Mouse (Mus musculus): ENCODE results near the gene Dab1. TPM values are rescaled to one million over a fixed set of nuclear protein-coding genes. Genes with fewer than 3 reads are reported as not detected.

Dab1 gene
- polyA plus RNA-seq, 1 experiment from 2014 or later: 1.3 TPM

DNA sequence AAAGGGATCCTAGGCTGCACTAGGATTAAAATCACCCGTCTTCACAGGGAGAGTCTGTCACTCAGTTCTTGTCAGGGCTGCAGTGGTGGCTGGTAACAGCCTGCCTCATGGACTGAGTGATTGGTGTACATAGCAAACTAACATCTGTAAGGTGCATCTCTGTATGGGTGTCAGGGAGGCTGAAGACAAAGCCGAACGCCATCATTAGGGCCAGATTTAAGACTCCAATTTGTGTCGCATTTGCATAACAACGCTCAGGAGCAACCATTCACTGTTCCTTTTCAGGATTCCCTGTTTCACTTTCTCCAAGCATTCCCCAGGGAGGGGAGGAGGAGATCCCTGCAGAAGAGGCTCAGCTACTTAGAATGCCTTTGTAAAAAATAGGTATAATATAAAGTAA lies 219.2 kb downstream of the Dab1 start:
- Histone ChIP-seq H3K9me3 (replicated peaks; ENCODE audit: control insufficient read depth, low read length) (no peaks in the 10 kb centered on the region), H3K27me3 (ENCODE audit: control insufficient read depth, insufficient read depth, low read depth, low read length) (no peaks in the 10 kb centered on the region), H3K4me3 (ENCODE audit: low read depth, low read length) (no peak overlapping the region), H3K9ac (ENCODE audit: low read depth, low read length) (no peak overlapping the region), H3K36me3 (ENCODE audit: control insufficient read depth, insufficient read depth) (no peaks in the 10 kb centered on the region), H3K4me2 (ENCODE audit: low read depth, low read length) (no peak overlapping the region), H3K4me1 (ENCODE audit: control insufficient read depth, low read depth, low read length) (no peaks in the 10 kb centered on the region), H3K27ac (ENCODE audit: low read length) (no peak overlapping the region)
- WGBS (ENCODE audit: insufficient replicate concordance): 44% methylated on average over 5 of the region's 5 CpGs
- ATAC-seq (ENCODE audit: low read depth): no peak

DNA sequence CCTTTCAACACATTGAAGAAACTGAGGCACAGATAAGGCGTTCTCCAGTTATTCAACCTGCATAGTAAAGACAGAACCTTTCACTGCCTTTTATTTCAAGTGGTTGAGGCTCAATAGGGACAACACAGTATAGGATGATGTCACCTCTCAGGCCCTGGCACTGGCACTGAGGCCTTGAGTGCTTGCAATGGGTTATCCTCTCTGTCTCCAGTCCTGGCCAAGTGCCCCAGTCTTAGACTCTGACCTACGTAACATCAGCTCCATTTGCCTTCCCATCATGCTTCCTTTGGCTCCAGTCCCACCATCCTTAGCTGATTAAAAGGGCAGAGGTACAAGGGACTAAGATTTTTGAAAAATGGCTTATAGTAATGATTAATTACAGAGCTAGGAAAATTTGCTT lies 220.4 kb downstream of the Dab1 start:
- Histone ChIP-seq H3K4me2 (ENCODE audit: low read depth, low read length) (no peak overlapping the region), H3K27me3 (ENCODE audit: control insufficient read depth, insufficient read depth, low read depth, low read length) (no peaks in the 10 kb centered on the region), H3K4me1 (ENCODE audit: control insufficient read depth, low read depth, low read length) (no peaks in the 10 kb centered on the region), H3K9ac (ENCODE audit: low read depth, low read length) (no peak overlapping the region), H3K4me3 (ENCODE audit: low read depth, low read length) (no peak overlapping the region), H3K9me3 (replicated peaks; ENCODE audit: control insufficient read depth, low read length) (no peaks in the 10 kb centered on the region), H3K27ac (ENCODE audit: low read length) (no peak overlapping the region), H3K36me3 (ENCODE audit: control insufficient read depth, insufficient read depth) (no peaks in the 10 kb centered on the region)
- WGBS (ENCODE audit: insufficient replicate concordance): 59% methylated on average over 2 of the region's 2 CpGs
- no peak for ATAC-seq (ENCODE audit: low read depth)

DNA sequence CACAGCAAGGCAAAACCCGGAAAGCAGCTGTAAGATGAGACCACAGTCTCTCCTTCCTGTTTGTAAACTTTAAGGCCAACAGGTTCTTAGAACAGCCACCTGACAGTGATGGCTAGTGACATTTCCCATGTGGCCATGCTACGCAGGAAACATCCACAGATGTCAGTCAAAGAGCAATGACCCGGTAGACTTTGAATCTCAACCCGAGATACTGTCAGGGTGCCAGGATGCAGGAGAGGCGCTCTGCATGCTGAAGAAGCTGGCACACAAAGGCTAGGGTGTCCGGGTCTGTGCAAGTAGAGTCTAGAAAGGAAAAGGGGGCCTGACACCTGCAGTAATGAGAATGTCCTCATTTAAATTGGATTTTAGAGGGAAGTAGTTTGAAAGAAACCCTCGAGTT lies 222.0 kb downstream of the Dab1 start:
- Histone ChIP-seq H3K27me3 (ENCODE audit: control insufficient read depth, insufficient read depth, low read depth, low read length) (no peaks in the 10 kb centered on the region), H3K4me3 (ENCODE audit: low read depth, low read length) (no peak overlapping the region), H3K9ac (ENCODE audit: low read depth, low read length) (no peak overlapping the region), H3K4me1 (ENCODE audit: control insufficient read depth, low read depth, low read length) (no peaks in the 10 kb centered on the region), H3K4me2 (ENCODE audit: low read depth, low read length) (no peak overlapping the region), H3K27ac (ENCODE audit: low read length) (no peak overlapping the region), H3K9me3 (replicated peaks; ENCODE audit: control insufficient read depth, low read length) (no peaks in the 10 kb centered on the region), H3K36me3 (ENCODE audit: control insufficient read depth, insufficient read depth) (no peaks in the 10 kb centered on the region)
- WGBS (ENCODE audit: insufficient replicate concordance): 39% methylated on average over 7 of the region's 7 CpGs
- no peak for ATAC-seq (ENCODE audit: low read depth)

DNA sequence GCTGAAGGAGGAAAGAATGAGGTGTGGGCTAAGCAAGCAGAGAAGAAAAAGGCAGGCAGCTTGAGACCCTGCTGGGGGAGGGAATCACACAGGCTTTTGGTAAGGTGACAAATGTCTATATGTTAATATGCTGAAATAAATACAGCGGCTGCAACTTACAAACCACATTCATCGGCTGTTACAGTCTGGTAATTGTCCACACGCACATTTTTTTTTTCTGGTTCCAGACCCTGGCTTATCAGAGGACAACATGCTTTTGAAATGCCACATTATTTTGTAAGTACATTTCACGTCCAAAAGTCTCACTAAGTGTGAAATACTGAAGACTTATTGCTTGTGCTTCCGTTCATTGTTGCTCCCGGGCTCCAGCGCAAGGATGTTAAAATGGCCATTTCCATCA lies 225.5 kb downstream of the Dab1 start:
- no peaks in the 10 kb centered on the region for H3K27me3 ChIP-seq (ENCODE audit: control insufficient read depth, insufficient read depth, low read depth, low read length)
- no peaks in the 10 kb centered on the region for H3K36me3 ChIP-seq (ENCODE audit: control insufficient read depth, insufficient read depth)
- H3K4me3 ChIP-seq (ENCODE audit: low read depth, low read length): no peak overlapping the region
- H3K9ac ChIP-seq (ENCODE audit: low read depth, low read length): no peak overlapping the region
- ATAC-seq (ENCODE audit: low read depth): no peak
- H3K4me1 ChIP-seq (ENCODE audit: control insufficient read depth, low read depth, low read length): no peaks in the 10 kb centered on the region
- no peak overlapping the region for H3K4me2 ChIP-seq (ENCODE audit: low read depth, low read length)
- no peak overlapping the region for H3K27ac ChIP-seq (ENCODE audit: low read length)
- no peaks in the 10 kb centered on the region for H3K9me3 ChIP-seq (replicated peaks; ENCODE audit: control insufficient read depth, low read length)
- WGBS (ENCODE audit: insufficient replicate concordance): 53% methylated on average over 7 of the region's 7 CpGs

DNA sequence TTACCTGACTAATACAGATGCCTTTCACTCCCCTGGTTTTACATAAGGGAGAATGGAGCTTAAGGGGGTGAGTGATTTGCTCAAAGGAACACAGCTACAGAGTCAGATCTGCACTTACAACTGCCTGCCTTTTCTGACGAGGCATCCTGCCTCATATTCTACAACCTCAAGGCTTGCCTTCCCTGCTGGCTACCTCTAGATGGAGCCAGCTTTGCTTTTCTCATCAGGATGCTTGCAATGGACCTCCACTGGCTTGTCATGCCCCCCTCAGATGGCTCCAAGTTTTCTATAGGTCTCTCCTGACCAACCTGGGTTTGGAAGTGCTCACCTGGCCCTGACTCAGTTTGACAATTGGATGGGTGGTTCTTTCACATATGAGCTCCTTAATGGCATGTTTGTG lies 238.0 kb downstream of the Dab1 start:
- ATAC-seq (ENCODE audit: low read depth): no peak
- H3K9ac ChIP-seq (ENCODE audit: low read depth, low read length): no peak overlapping the region
- H3K4me2 ChIP-seq (ENCODE audit: low read depth, low read length): no peak overlapping the region
- no peaks in the 10 kb centered on the region for H3K4me1 ChIP-seq (ENCODE audit: control insufficient read depth, low read depth, low read length)
- H3K27ac ChIP-seq (ENCODE audit: low read length): no peak overlapping the region
- no peaks in the 10 kb centered on the region for H3K27me3 ChIP-seq (ENCODE audit: control insufficient read depth, insufficient read depth, low read depth, low read length)
- WGBS (ENCODE audit: insufficient replicate concordance): 7% methylated on average over 1 of the region's 1 CpGs
- H3K9me3 ChIP-seq (replicated peaks; ENCODE audit: control insufficient read depth, low read length): no peaks in the 10 kb centered on the region
- H3K4me3 ChIP-seq (ENCODE audit: low read depth, low read length): no peak overlapping the region
- no peaks in the 10 kb centered on the region for H3K36me3 ChIP-seq (ENCODE audit: control insufficient read depth, insufficient read depth)

DNA sequence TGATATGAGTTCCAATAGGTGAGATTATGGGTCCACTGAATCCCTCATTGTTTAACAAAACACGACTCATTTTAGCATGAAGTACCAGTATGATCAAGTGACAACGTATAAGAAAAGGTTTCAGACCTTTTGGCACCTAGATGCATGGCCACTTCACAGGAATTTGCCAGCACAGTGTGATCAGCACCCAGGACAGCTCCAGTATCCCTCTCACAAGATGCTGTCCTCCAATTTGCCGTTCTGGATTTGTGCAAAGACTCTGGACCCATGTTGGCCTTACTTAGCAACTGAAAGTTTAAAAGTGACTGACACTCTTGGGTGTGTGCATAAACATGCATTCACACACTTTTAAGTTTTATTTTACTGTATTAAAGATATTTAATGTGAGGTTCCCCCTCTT lies 256.4 kb downstream of the Dab1 start:
- Histone ChIP-seq H3K27me3 (ENCODE audit: control insufficient read depth, insufficient read depth, low read depth, low read length) (no peaks in the 10 kb centered on the region), H3K4me1 (ENCODE audit: control insufficient read depth, low read depth, low read length) (no peaks in the 10 kb centered on the region), H3K4me2 (ENCODE audit: low read depth, low read length) (no peak overlapping the region), H3K4me3 (ENCODE audit: low read depth, low read length) (no peak overlapping the region), H3K9ac (ENCODE audit: low read depth, low read length) (no peak overlapping the region), H3K9me3 (replicated peaks; ENCODE audit: control insufficient read depth, low read length) (no peaks in the 10 kb centered on the region), H3K27ac (ENCODE audit: low read length) (no peak overlapping the region), H3K36me3 (ENCODE audit: control insufficient read depth, insufficient read depth) (no peaks in the 10 kb centered on the region)
- WGBS (ENCODE audit: insufficient replicate concordance): 14% methylated on average over 3 of the region's 3 CpGs
- ATAC-seq (ENCODE audit: low read depth): no peak

DNA sequence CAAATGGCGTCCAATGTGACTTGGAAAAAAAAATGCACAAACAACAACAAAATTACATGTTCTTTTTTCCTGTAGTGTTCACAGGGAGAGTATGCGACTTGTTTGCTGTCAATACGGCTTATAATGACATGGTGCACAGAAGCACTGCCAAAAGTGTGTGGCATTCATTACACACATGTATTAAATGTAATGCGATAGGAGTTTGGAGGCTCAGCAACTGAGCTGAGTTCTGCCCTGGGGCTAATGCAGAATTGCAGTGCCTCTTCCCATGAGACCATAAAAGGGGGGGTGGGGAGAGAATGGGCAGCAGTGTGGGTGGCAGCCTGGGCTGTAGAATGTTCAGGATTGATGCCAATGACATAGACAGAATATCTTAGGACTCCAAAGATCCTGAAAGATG lies 259.7 kb downstream of the Dab1 start:
- Histone ChIP-seq H3K4me3 (ENCODE audit: low read depth, low read length) (no peak overlapping the region), H3K36me3 (ENCODE audit: control insufficient read depth, insufficient read depth) (no peaks in the 10 kb centered on the region), H3K27me3 (ENCODE audit: control insufficient read depth, insufficient read depth, low read depth, low read length) (no peaks in the 10 kb centered on the region), H3K4me2 (ENCODE audit: low read depth, low read length) (no peak overlapping the region), H3K9ac (ENCODE audit: low read depth, low read length) (no peak overlapping the region), H3K4me1 (ENCODE audit: control insufficient read depth, low read depth, low read length) (no peaks in the 10 kb centered on the region), H3K27ac (ENCODE audit: low read length) (no peak overlapping the region), H3K9me3 (replicated peaks; ENCODE audit: control insufficient read depth, low read length) (no peaks in the 10 kb centered on the region)
- WGBS (ENCODE audit: insufficient replicate concordance): 65% methylated on average over 4 of the region's 4 CpGs
- no peak for ATAC-seq (ENCODE audit: low read depth)

DNA sequence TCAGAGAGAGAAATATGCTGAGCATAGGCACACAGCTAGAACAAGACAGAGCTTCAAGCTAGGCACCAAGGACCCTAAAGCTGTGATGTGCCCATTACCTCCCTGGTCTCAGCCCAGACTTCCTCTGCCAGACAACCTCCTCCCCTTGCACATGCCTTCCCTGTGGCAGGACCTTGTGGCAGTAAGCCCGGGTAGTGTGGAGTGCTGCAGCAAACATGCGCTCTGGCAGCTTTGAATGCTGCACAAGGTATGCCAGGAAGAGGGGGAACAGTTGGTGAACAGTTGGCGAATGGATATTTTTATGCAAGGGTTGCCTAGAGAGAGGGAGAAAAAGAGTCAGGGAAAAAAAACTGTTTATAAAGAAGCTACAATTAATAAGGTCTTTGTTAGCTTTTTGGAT lies 262.5 kb downstream of the Dab1 start:
- Histone ChIP-seq H3K27me3 (ENCODE audit: control insufficient read depth, insufficient read depth, low read depth, low read length) (no peaks in the 10 kb centered on the region), H3K9ac (ENCODE audit: low read depth, low read length) (no peak overlapping the region), H3K4me3 (ENCODE audit: low read depth, low read length) (no peak overlapping the region), H3K9me3 (replicated peaks; ENCODE audit: control insufficient read depth, low read length) (no peaks in the 10 kb centered on the region), H3K36me3 (ENCODE audit: control insufficient read depth, insufficient read depth) (no peaks in the 10 kb centered on the region), H3K4me1 (ENCODE audit: control insufficient read depth, low read depth, low read length) (no peaks in the 10 kb centered on the region), H3K4me2 (ENCODE audit: low read depth, low read length) (no peak overlapping the region), H3K27ac (ENCODE audit: low read length) (no peak overlapping the region)
- WGBS (ENCODE audit: insufficient replicate concordance): 51% methylated on average over 3 of the region's 3 CpGs
- no peak for ATAC-seq (ENCODE audit: low read depth)

DNA sequence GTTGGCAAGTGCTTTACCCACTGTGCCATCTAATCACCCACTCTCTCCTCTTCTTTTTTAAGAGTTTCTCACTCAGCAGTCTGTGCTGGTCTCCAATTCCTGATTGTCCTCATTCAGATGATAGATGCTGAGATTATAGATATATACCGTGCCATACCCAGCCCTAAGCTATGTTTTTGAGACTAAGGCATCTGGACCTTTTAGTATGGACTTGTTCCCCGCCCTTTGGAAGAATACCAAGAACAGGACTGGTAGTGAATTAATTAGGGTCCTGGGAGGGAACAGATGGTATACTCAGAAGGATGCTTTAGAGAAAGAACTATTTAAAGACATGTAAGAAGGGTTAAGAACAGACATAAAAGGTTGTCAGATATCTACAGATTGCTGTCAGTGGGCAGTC lies 268.9 kb downstream of the Dab1 start:
- no peak overlapping the region for H3K9ac ChIP-seq (ENCODE audit: low read depth, low read length)
- H3K36me3 ChIP-seq (ENCODE audit: control insufficient read depth, insufficient read depth): no peaks in the 10 kb centered on the region
- no peak overlapping the region for H3K27ac ChIP-seq (ENCODE audit: low read length)
- ATAC-seq (ENCODE audit: low read depth): no peak
- no peak overlapping the region for H3K4me2 ChIP-seq (ENCODE audit: low read depth, low read length)
- 57% methylated on average over 2 of the region's 2 CpGs for whole genome bisulfite sequencing (ENCODE audit: insufficient replicate concordance)
- H3K4me1 ChIP-seq (ENCODE audit: control insufficient read depth, low read depth, low read length): no peaks in the 10 kb centered on the region
- H3K27me3 ChIP-seq (ENCODE audit: control insufficient read depth, insufficient read depth, low read depth, low read length): no peaks in the 10 kb centered on the region
- no peak overlapping the region for H3K4me3 ChIP-seq (ENCODE audit: low read depth, low read length)
- H3K9me3 ChIP-seq (replicated peaks; ENCODE audit: control insufficient read depth, low read length): no peaks in the 10 kb centered on the region

DNA sequence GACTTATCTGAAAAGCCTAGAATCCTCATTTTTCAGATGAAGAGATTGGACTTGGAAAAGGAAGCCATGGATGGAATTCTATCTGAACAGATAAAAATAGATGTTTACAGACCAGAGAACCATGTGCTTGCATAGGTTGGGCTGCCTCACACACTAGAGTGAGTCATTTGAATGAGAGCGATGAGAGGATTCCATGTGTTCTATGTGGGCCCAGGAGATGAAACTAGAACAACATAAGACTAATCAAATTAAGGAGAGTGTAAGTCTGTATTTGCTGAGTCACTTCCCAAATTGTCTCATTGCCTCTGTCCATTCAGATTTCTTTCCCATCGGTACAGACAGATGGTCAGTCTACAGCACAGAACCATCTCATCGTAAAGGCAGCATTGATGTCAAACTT lies 270.0 kb downstream of the Dab1 start:
- H3K27me3 ChIP-seq (ENCODE audit: control insufficient read depth, insufficient read depth, low read depth, low read length): no peaks in the 10 kb centered on the region
- no peak overlapping the region for H3K4me2 ChIP-seq (ENCODE audit: low read depth, low read length)
- H3K4me1 ChIP-seq (ENCODE audit: control insufficient read depth, low read depth, low read length): no peaks in the 10 kb centered on the region
- 81% methylated on average over 3 of the region's 3 CpGs for WGBS (ENCODE audit: insufficient replicate concordance)
- no peaks in the 10 kb centered on the region for H3K36me3 ChIP-seq (ENCODE audit: control insufficient read depth, insufficient read depth)
- no peak overlapping the region for H3K4me3 ChIP-seq (ENCODE audit: low read depth, low read length)
- no peak for ATAC-seq (ENCODE audit: low read depth)
- no peak overlapping the region for H3K9ac ChIP-seq (ENCODE audit: low read depth, low read length)
- no peaks in the 10 kb centered on the region for H3K9me3 ChIP-seq (replicated peaks; ENCODE audit: control insufficient read depth, low read length)
- H3K27ac ChIP-seq (ENCODE audit: low read length): no peak overlapping the region

All from liver, embryonic 16.5 days (tissue).